Mouse (Mus musculus) lung, adult 2 months (tissue): ENCODE measurements at regions not wholly inside any gene's neighbourhood (a gene's known extent, or its start where the extent isn't known, plus 50 kb on each side); places are given as distances from the start of the nearest gene placed in this dataset.

Experiments used
- CTCF ChIP-seq: fragments of 200-500 bp; IDR thresholded peaks from 2 replicates; pipeline ENCODE4 v1.5.1; 2011; ENCODE audit warnings: mild to moderate bottlenecking, low read length, control low read depth; ENCODE audit not compliant: insufficient read depth
- POLR2A ChIP-seq: fragments of 200-500 bp; IDR thresholded peaks from 2 replicates; pipeline ENCODE4 v1.6.1; 2011; ENCODE audit warnings: low read depth, mild to moderate bottlenecking, control low read depth, low read length, borderline replicate concordance; ENCODE audit errors: extremely low read depth

GRCm38 (mm10) chr16:76532142-76532927, 158.7 kb upstream of the Nrip1 start:
- TF ChIP-seq POLR2A: no peak
- no peak for TF ChIP-seq CTCF
